Mouse (Mus musculus) left cerebral cortex, postnatal 25 days (tissue): Measurements from ENCODE around the gene Zzef1. TPM values are rescaled to one million over a fixed set of nuclear protein-coding genes. Genes with fewer than 3 reads are reported as not detected.

Experiments used
- DNase-seq, 2 experiments: peaks; one replicate each; pipeline ENCODE4 v3.0.0; 2022; ENCODE audit warnings: low spot score in 2 of 2, mixed read lengths in 1 of 2
- intact Hi-C: fragments of 180-260 bp; cut with DNase I; formaldehyde crosslinking; loops from one replicate; pipeline ENCODE4 v1.15.1; 2025
- total RNA-seq, 2 experiments: library from RNA; stranded (reverse); gene quantifications; 2 replicates each; pipeline ENCODE4 v1.2.3; 2021

Zzef1 gene
- total RNA-seq, 2 experiments from 2014 or later = 40.2 to 45.8 TPM

DNA sequence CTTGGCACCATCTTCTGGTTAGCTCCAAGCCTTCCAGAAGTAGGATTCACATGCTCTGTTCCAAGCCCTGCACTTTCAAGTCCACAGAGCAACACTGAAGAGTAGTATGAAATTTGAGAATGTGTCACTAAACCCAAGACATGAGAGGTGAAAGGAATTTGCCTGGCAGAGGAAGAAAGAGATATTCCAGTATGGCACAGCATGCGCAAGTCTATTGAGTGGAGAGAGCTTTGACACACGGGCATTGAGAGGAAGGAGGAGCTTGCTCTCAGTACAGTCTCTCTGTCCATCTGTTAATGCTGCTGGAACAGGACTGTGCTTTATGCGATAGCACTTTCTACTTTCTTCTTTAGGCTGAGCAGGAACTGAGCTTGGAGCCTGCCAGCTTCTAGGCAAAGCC, 7.0 kb downstream of the Zzef1 start:
- intact Hi-C loops = no loop called here
- no peak for DNase-seq

DNA sequence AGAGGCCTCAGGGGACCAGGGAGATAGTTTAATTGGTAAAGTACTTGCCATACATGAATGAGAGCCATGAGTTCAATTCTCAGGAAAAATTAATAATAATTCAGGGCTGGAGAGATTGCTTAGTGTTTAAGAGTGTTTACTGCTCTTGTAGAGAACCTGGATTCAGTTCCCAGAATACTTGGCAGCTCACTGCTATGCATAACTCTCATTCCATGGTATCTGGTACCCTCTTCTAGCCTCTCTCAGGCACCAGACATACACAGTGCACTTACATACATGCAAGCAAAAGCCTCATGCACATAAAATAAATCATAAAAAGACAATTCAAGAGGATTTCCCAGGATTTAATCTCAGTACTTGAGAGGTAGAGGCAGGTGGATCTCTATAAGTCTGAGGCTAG, 8.6 kb downstream of the Zzef1 start:
- intact Hi-C loops = no loop called here
- no peak for DNase-seq

DNA sequence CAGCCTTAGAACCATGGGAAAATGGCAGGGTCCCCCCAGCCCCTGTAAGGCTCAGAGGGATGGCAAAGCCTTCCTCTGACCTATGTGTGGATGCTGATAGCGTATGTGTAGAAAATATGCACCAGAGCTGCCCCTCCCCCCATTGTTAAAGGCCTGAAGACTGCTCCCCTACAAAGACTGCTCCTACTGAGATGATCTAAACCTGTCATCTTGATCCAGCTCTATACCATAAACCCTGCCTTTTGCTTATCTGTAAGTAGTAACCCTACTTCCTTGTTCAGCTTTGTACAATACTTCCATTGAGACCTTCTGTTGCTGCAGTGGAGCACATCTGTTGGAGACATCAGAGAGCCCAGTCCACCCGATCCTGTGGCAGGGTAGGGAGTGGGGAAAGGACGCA, 9.2 kb downstream of the Zzef1 start:
- intact Hi-C loops = no loop called here
- DNase-seq = no peak

DNA sequence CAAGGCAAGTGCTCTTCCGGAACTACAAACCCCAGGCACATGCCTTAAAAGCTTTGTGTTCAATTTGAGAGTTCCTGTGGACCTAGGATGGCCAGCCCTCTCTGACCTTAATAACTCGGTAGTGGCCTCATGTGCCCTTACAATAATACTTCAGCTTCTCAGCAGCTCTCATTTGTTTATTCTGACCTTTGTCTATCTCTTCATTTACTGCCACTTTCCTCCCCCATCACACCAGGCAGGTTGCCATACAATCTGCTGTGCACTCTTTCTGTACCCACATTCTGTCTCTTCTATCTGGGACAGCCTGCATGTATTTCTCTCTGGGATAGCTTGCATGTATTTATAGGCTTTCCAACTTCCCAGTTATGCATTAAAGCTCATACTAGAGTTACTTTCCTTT, 10.5 kb downstream of the Zzef1 start:
- intact Hi-C loops = no loop called here
- DNase-seq = peak in 1 of 2 experiments; percentile 62

DNA sequence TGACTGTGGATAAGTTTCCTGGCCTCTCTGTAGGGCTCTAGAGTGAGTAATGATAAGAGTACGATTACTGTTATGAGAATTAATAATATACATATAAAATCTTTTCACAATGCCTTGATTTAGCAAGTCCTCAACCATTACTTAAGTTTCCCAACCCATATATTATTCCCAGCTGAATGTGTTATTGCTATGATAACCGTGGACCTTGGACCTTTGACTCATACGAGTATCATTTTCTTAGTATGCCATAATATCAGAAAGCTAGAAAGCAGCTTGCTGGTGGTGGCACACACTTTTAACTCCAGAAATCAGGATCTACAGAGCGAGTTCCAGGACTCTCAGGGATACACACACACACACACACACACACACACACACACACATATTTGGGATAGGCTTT, 12.0 kb downstream of the Zzef1 start:
- intact Hi-C loops = no loop called here
- DNase-seq = no peak

DNA sequence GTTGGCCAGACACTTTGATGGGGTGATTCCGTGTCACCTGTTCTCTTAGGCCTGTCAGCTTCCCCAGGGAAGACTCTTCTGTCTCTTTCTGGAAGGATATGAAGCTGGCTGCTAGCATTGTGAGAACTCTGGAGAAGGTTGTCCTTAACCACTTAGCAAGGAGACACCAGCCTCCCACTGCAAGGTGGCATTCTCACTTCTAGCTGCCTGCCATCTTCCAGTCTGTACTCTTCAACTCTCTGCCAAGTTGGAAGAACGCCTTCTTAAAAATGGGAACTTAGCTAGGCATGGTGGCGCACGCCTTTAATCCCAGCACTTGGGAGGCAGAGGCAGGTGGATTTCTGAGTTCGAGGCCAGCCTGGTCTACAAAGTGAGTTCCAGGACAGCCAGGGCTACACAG, 17.7 kb downstream of the Zzef1 start:
- DNase-seq = peak in 1 of 2 experiments; percentile 77

DNA sequence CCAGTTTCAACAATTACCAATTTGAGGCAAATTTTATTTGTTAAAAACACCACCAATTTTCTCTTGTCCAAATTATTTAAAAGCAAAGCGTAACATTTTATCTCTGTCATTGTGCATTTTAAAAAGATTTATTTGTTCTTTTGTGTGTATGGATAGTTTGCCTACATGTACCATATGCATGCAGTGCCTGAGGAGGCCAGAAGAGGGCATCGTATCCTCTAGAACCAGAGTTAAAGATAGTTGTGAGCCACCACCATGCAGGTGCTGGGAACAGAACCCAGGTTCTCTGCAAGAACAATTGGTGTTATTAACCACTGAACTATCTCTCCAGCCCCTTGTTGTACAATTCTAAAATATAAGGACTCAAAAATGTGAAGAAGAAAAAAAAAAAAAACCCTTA, 18.2 kb downstream of the Zzef1 start:
- no peak for DNase-seq
- intact Hi-C loops = no loop called here

More for the DNA sequence above, 17.7 kb downstream of the Zzef1 start:
- intact Hi-C loops = no loop called here

DNA sequence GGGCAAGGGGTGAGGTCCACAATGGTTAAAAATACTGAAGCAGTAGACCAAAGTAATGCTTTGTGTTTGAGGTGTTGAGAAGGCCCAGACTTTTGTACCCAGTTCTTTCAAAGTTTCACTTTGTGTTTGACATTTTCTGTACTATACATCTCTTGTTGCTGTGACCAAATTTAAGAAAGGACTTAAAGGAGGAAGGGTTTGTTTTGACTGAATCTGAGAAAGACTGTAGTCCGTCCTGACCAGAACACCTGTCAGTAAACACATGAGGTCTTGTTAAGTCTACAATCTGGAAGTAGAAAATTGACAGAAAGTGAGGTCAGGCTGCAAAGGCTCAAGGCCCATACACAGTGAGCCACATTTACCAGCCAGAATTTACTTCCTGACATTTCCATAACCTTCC, 20.8 kb downstream of the Zzef1 start:
- intact Hi-C loops = no loop called here
- DNase-seq = no peak

DNA sequence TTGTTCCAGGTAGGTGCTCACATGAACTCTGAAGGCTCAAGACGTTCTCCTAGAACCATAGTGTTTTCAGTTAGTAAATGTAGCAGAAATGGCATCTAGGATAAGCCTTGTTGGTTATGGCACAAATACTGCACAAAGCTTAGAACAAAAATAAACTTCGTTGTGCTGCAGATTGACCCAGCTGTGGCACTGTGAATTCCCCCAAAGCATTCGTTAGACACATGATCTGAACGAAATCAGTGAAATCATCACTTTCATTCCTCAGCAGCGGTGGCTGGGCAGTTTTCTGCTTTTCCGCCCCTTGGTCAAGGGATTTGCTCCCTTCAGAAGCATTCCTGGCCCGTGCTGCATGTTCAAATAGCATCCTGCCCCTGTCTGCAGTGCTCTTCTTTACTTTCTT, 22.0 kb downstream of the Zzef1 start:
- no peak for DNase-seq
- intact Hi-C loops = no loop called here

DNA sequence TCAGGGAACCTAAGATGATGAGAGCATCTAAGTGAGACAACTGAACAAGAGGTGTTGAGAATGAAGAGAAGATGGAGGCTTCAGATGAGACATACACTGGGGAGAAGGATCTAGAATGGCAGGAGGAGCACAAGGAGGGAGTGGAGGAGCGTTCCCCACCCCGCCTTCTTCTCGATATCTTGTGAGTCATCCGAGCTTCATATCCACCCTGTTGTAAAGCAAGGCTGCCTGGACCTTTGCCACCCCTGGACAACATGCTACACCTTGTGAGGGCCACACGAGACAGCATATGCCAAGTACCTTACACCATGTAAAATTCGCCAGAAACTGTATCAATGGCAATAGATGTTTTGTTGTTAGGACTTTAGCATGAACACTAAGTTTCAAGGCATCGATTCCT, 25.0 kb downstream of the Zzef1 start:
- no peak for DNase-seq
- intact Hi-C loops = no loop called here

DNA sequence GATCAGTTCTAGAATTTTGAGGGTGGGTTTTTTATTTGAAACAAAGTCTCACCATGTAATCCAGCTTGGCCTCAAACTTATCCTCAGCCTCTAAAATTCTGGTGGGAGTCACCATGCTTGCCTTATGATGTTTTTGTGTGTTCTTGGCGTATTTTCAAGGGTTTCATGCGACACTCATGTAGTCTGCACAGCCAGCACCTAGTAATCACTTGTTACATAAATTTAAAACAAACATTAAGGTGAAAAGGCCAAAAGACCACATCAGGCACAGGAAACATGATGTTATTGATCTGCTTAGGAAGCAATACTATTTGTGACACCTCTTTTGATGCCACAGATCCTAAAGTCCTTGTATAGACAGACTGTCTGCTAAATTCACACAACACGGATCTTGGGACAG, 33.8 kb downstream of the Zzef1 start:
- no peak for DNase-seq
- intact Hi-C loops = no loop called here

DNA sequence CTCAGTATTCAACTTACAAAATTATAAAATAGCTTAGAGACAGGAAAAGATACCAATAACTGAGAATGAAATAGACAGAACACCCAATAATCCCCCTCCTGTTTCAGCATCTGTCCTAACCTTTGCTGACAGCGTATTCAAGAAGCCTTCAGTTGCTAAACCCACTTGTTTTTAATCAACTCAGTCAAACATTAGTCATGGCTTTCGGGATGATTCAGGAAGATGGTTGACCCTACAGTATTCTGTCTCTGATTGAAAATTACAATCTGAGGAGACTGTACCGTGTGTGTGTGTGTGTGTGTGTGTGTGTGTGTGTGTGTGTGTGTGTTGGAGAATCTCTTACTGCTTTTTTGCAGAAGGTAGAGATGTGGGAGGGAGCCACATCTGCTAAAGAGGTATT, 46.7 kb downstream of the Zzef1 start:
- no peak for DNase-seq
- intact Hi-C loops = no loop called here

DNA sequence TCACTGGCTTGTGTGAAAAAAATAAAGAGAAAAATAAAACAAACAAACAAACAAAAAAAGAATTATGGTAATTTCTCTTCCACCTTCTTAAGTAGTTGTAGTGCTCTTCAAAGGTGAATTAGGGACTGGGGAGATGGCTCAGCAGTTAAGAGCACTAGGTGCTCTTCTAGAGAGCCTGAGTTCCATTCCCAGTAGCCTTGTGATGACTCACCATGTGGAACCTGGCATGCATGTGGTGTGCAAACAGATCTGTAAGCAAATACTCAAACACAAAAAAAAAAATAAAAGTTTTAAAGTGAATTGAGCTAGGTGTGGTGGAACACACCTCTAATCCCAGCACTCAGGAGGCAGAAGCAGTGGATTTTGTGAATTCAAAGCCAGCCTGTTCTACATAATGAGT, 47.5 kb downstream of the Zzef1 start:
- no peak for DNase-seq
- intact Hi-C loops = no loop called here

DNA sequence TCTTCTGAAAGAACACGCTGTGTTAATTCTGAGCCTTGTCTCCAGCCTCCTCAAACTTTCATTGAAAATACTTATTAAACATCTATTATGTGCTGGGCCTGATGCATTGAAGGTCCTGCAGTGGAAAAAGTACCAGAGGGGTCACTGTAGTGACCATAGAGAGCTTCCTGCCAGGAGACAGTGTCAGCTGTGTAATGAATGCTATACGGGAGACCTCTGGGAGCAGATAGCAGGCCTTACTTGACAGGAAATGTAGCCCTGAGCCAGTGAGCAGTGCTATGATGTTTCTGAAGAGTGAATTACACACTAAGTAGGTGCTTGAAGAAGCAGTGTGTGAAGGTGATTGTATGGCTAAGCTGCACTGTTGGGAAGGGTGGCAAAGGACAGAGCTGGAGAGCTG, 49.5 kb downstream of the Zzef1 start:
- intact Hi-C loops = no loop called here
- no peak for DNase-seq

DNA sequence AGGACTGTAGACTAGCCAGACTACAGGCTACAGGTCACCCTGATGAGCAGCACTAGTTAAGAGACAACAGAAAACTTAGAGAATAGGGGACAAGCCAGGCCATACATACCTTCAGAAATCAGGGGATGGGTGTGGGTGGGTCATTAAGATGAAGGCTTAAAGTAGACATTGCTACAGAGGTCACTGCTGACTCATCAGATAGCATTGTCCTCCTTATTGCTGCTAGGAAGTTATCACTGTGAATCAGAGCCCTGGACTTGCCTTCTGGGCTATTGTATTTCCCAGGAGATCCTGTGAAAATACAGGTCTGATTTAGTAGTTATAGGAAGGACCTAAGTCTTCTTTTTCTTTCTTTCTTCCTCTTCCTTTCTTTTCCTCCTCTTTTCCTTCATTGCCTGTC, 50.7 kb downstream of the Zzef1 start:
- no peak for DNase-seq
- intact Hi-C loops = no loop called here

DNA sequence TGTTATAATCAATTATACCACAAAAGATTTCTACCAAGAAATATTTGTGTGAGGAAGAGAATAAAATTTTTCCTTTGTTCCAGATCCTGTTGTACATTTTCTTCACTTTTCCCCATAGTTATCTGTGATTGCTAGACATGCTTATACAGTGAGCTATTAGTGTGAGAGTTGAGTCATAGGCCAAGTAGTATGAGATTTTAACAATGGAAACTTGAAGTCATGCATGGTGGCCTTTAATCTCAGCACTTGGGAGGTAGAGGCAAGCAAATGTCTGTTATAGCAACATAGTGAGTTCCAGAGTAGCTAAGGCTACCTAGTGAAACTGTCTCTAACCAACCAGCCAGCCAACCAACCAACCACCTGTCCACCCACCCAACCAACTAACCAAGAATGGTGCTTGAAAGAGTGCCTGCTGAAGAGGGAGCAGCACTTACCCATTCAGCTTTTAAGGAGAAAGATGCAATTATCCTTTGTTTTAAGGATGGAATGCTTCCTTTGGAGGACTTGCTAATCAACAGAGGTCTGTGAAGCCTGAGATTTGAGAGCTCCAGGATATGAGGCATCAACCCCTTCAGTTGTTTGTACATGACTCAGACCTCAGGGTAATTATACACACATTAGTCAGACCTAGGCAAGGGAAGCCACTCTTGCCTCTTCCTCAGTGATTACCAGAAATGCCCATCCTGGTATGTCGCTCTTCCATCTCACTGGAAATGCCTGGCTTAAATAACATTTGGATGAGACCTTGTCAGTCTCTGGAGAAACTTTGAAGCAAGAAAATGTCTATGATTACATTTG, 52.0 kb downstream of the Zzef1 start:
- no peak for DNase-seq
- intact Hi-C loops = no loop called here

DNA sequence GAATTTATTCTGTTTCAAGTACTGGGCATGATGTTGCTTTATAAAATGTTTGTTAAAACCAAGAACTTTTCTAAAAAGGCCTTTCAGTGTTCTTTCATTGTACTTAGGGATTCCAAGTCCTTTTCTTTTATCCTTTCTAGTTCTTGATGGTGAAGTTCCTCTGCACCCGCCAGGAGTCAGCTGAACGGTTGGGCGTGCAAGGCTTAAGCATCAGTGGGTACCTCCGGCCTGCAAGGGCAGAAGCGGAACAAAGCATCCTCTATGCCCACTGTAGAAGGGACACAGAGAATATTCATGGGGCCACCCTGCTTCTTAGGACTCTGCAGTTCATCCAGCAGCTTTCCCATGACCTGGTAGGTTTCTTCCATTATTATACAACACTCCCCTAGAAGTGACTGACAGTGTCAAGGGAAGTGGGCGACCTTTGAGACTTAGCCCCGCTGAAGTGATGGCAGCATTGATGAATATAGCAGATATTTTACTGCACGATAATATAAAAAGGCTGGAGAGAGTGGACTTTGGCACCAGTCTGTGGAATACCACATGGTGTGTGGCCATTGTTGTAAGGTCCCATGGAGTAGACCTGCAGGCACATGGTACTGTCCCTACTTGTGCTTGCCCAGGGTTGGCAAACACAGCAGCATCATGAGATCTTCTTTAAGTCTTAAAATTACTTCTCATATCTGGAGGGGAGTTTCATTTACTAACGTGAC, 54.5 kb downstream of the Zzef1 start:
- intact Hi-C loops = no loop called here
- DNase-seq = peak in 1 of 2 experiments; percentile 24

DNA sequence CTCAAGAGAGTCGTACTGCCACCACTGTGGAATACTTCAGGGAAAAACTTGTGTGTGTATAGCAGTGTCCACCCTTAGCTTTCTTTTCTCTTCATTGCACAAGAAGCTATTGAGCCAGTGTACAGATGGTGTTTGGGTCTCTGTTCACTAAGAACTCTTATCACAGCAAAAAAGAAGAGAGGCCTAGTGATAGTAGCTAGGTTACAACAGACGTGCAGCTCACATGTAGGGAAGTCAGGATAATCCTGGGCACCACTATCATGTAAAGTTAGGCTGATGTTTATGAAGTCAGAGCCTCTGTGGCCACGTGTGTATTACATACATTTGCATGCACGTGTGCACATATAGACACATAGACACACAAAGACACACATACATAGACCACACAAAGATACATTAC, 55.2 kb downstream of the Zzef1 start:
- intact Hi-C loops = no loop called here
- no peak for DNase-seq

DNA sequence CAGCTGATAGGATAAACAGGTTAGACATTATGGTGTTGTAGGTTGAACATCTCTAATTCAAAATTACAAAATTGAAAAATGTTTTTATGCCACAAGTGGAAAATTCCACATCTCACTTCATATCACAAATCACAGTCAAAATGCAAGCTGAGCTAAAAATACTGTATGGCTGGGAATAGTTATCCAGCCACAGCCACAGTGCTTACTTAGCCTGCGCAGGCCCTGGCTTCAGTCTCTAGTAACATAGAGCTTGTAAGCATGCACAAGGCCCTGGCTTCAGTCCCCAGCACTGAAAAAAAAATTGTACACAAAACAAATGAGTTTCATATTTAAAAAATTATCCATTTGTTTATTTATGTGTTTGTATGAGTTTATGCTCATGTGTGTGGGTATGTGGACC, 56.1 kb downstream of the Zzef1 start:
- peak in 1 of 2 experiments; percentile 58 for DNase-seq
- intact Hi-C loops = no loop called here

DNA sequence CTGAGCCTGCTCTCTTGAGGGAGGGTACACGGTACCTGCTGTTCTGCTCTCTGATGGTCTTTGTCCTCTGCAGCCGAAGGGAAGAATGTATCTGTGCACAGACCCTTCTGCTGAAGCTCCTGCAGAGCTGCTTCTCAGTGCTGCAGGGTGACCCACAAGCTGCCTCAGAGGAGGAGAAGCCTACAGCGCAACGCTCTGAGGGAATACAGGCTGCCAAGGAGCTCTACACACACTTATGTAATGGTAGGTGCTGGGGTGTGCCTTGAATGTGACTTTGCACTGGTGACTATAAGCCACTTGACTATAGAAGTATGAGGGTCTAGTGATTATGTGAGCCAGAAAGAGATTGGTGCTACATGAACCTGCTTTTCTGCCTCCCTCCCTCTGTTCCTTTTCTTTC, 57.1 kb downstream of the Zzef1 start:
- peak in 1 of 2 experiments; percentile 72 for DNase-seq
- intact Hi-C loops = no loop called here

DNA sequence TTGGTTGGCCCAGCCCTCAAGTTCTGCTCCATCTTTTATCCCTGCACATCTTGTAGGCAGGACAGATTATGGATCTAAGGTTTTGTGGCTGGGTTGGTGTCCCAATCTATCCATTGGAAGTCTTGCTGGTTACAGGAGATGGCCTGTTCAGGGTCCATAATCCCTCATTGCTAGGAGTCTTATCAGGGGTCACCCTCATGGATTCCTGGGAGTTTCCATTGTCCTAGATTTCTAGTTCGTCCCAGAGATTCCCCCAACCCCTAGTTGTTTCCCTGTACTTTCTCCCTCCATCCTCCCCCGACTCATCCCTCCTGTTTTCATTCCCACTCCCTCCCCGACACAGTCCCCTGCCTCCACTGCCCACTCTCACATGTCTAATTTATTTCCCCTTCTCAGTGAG, 58.2 kb downstream of the Zzef1 start:
- no peak for DNase-seq

More for the DNA sequence above, 58.2 kb downstream of the Zzef1 start:
- intact Hi-C loops = no loop called here
